Mouse (Mus musculus): Measurements from ENCODE around the gene Clpx.

- TF ChIP-seq EP300 (IDR thresholded peaks at IDR 0.05) (no peak), CTCF (IDR thresholded peaks at IDR 0.05) (no peak)
Measured at GRCm38 (mm10) chr9:65371756-65372155, 77.7 kb downstream of the Clpx start.

All from lung, postnatal 0 days (tissue).